Mouse (Mus musculus) testis, adult 2 months (tissue): Measurements from ENCODE around the gene Sptssa.

Source experiments
- CTCF ChIP-seq: fragments of 200-500 bp; IDR thresholded peaks from 2 replicates; pipeline ENCODE4 v1.5.1; 2012; ENCODE audit warnings: low read depth, mild to moderate bottlenecking, inconsistent platforms, low read length, moderate library complexity; ENCODE audit not compliant: control insufficient read depth, insufficient read depth, insufficient replicate concordance
- POLR2A ChIP-seq: fragments of 200-500 bp; IDR thresholded peaks from 2 replicates; pipeline ENCODE4 v1.6.1; 2012; ENCODE audit warnings: low read depth, mild to moderate bottlenecking, inconsistent platforms, low read length, moderate library complexity; ENCODE audit not compliant: control insufficient read depth

GRCm38 (mm10) chr12:54600482-54600881, 55.9 kb downstream of the Sptssa start:
- TF ChIP-seq CTCF = no peak
- TF ChIP-seq POLR2A = no peak
